Mouse (Mus musculus) cortical plate, adult 2 months (tissue): ENCODE results near the gene E2f8.

Experiments used
- CTCF ChIP-seq: fragments of 200-500 bp; IDR thresholded peaks from 2 replicates; pipeline ENCODE4 v1.5.1; 2011; ENCODE audit warnings: mild to moderate bottlenecking, control low read depth, low read length; ENCODE audit not compliant: insufficient read depth; ENCODE audit errors: extremely low read depth
- POLR2A ChIP-seq: fragments of 200-500 bp; IDR thresholded peaks from 2 replicates; pipeline ENCODE4 v1.6.1; 2011; ENCODE audit warnings: mild to moderate bottlenecking, low read length, control low read depth; ENCODE audit not compliant: insufficient read depth; ENCODE audit errors: extremely low read depth

DNA sequence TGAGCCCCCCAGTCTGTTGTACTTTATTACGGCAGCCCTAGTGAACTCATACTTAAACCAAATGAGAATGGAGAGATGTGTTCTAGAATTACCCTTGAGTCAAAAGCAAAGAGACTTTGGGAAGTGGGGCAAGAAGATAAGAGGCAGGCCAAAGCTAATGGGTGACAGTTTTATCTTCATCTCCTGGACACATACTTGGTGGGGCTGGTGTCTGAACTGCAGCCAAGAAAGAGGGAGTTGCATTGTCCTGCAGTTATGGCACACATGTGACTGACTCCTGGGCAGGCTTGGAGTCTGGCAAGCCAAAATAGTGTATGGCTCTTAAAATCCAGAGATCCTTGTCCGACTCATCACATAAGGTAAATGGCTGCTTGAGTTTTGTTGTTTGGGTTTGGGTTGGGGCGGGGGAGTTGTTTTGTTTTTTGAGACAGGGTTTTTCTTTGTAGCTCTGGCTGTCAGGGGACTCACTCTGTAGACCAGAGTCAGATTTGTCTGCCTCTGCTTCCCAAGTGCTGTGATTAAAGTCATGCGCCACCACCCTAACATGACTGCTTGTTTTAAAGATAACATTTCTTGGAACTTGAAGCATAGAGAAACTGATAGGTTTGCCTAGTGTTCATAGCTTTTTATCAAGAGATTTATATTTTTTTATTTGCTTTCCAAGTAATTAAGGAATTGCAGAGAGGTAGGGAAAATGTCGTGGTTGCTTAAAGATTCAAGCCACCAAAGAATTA lies 52.1 kb downstream of the E2f8 start:
- TF ChIP-seq POLR2A (no peak), CTCF (no peak)
